Mouse (Mus musculus) brain, adult 2 months (tissue): Measurements from ENCODE around the gene Dusp7.
A peak's percentile ranks its signal among the peaks of the same experiment; 100 is the strongest.

Source experiments
- DNase-seq: peaks from one replicate; pipeline ENCODE4 v3.0.0; 2011; ENCODE audit warnings: low read depth, low spot score

The Dusp7 gene

GRCm38 (mm10) chr9:106368112-106368717, at the start of gene Dusp7:
Gene Dusp7, plus strand, starts transcription at chr9:106368632.
- DNase-seq: peak; percentile 95

- no peak for DNase-seq
These were observed 49.3 kb upstream of the Dusp7 start for GRCm38 (mm10) chr9:106319095-106319494.

- DNase-seq: no peak
These were observed 45.9 kb upstream of the Dusp7 start for GRCm38 (mm10) chr9:106322497-106322896.

- no peak for DNase-seq
These were observed 42.2 kb upstream of the Dusp7 start for GRCm38 (mm10) chr9:106326241-106326640.

GRCm38 (mm10) chr9:106327125-106327809, 41.2 kb upstream of the Dusp7 start:
- peak; percentile 93 for DNase-seq

GRCm38 (mm10) chr9:106328068-106328610, 40.3 kb upstream of the Dusp7 start:
- no peak for DNase-seq

GRCm38 (mm10) chr9:106328772-106329511, 39.5 kb upstream of the Dusp7 start:
- peak; percentile 58 for DNase-seq

- DNase-seq: peak; percentile 56
These were observed 35.7 kb upstream of the Dusp7 start for GRCm38 (mm10) chr9:106332746-106333145.

- peak; percentile 84 for DNase-seq
These were observed 30.8 kb upstream of the Dusp7 start for GRCm38 (mm10) chr9:106337620-106338019.

- DNase-seq: no peak
These were observed 29.8 kb upstream of the Dusp7 start for GRCm38 (mm10) chr9:106338462-106339172.

- DNase-seq: no peak
These were observed 29.3 kb upstream of the Dusp7 start for GRCm38 (mm10) chr9:106339173-106339558.

GRCm38 (mm10) chr9:106339730-106340129, 28.7 kb upstream of the Dusp7 start:
- DNase-seq: no peak

- no peak for DNase-seq
These were observed 27.7 kb upstream of the Dusp7 start for GRCm38 (mm10) chr9:106340501-106341312.

GRCm38 (mm10) chr9:106341313-106341686, 27.1 kb upstream of the Dusp7 start:
- no peak for DNase-seq

- DNase-seq: peak; percentile 59
These were observed 25.9 kb upstream of the Dusp7 start for GRCm38 (mm10) chr9:106342573-106342972.

- peak; percentile 93 for DNase-seq
These were observed 23.3 kb upstream of the Dusp7 start for GRCm38 (mm10) chr9:106345167-106345566.

- peak; percentile 57 for DNase-seq
These were observed 22.8 kb upstream of the Dusp7 start for GRCm38 (mm10) chr9:106345630-106346029.

- DNase-seq: no peak
These were observed 20.2 kb upstream of the Dusp7 start for GRCm38 (mm10) chr9:106348281-106348680.

- DNase-seq: peak; percentile 80
These were observed 19.4 kb upstream of the Dusp7 start for GRCm38 (mm10) chr9:106349075-106349474.

- no peak for DNase-seq
These were observed 17.3 kb upstream of the Dusp7 start for GRCm38 (mm10) chr9:106351178-106351577.

GRCm38 (mm10) chr9:106353779-106354178, 14.7 kb upstream of the Dusp7 start:
- DNase-seq: peak; percentile 61
